Mouse (Mus musculus): Measurements from ENCODE around the gene Polm.
"Not testable (repeated sequence)": the region's sequence is repeated elsewhere in the genome, so short reads cannot be mapped to it uniquely, and the experiment has no call there.

Gene Polm

DNA sequence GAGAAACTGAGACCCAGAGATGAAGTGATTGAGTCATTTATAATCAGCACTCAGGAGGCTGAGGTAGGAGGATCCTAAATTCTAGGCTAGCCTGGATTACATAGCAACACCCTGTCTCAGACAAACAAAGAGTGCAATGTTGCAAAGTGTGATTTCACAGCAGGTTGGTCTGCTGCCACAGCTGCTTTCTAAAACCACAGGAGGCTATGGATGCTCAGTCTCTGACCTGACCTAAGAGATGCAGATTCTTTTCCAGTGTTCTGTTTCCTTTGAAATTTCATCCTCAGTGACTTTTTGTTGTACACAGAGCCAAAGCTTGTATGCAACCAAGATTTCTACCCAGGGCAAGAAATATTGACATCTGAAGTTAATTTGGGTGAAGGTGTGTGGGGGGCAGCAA lies 17.7 kb upstream of the Polm start:
- DNase-seq: no peak

DNA sequence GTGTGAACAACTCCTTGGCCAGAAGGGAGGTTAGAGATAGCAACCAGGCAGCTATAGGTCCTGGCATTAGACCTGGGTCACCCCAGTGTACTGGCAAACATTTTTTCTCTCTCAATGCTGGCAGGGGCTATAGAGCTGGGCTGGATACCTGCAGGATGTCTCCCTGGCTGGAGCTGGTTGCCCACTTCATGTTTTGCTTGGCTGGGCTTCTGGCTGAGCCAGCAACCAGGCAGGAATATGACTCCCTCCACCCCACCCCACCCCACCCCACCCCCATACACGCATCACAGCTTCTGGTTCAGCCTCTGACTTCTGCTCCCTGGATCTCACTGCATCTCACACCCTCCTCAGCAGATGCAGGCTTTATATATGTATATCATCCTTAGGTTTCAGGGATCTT lies 14.5 kb upstream of the Polm start:
- DNase-seq: peak; percentile 48

DNA sequence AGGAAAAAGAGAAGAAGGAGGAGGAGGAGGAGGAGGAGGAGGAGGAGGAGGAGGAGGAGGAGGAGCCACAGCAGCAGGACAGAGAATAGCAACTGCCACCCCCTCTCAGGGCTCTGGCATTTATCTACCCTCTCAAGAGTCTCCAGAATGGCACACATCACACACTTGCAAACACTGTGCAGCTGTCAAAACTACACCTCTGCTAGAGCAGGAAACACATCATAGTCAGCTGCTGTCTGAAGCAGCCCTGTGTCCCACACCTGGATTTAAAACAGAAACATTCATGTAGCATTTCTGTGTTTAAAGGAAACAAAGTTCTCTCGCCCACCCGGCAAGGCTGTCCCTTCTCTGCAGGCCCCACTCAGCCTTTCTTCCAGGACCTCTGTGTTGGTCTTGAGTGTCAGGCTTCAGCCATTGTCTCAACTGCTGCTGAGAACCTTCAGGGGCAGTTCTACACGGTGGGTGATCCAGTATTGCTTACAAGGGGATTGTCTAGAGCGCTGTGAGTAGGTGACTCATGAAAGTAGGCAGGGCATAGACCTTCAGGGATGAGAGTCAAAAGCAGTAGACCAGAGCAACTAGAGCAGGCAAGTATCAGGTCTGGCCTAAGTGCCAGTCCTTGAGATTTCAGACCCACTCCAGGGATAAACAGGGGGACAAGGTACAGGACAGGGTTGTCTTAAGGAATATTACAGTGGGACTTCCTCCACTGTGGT lies 13.4 kb upstream of the Polm start:
- DNase-seq: no peak

DNA sequence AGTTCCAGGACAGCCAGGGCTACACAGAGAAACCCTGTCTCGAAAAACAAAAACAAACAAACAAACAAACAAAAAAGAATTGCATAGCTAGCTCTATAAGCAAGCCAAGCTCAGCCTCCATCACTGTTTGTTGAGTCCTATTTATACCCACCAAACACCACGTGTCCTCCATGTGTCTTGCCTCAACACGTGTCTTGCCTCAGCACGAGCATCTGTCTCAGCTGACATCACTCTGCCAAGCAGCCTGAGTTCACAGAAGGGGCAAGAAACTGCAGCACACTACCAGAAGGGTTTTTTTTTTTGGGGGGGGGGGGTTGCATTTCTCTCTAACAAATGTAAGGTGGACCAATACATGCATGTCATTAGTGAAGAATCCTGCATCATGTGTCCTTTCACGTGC lies 12.6 kb upstream of the Polm start:
- no peak for DNase-seq

DNA sequence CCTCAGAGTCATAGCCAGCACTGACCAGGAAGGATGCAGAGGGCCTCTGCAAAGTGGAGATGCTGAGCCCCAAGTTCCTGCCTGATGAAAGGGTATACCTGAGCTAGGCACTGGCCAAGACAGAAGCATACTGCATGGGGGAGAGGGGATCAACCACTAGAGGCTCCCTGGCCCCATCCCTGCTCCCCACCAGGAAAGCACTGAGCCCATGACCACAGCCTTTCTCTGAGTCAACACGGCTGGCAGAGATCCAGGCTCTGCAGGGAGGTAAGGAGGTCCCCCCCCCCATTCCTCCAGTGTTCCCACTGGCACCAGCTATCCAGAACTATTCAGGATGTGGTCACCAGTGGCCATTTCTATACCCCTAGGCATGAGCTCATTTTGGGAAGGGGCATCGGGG lies 11.5 kb upstream of the Polm start:
- DNase-seq: no peak

DNA sequence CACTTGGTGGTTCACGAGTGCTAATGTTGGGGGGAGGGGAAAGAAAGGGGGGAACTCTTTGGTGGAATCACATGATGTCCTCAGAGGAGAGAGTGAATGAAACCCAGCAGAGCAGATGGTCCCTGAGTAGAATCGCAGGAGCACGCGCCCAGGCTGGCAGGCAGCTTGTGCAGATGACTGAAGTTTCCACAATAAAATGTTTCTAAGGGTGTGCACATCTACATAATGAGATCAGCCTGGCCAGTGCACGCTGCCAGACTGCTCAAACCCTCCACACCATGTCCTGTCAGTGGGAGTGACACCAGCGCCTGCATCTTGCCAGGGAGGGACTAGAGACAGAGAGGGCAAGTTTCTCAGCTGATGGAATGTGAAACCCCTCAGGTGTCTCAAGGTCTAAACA lies 10.9 kb upstream of the Polm start:
- DNase-seq: no peak

DNA sequence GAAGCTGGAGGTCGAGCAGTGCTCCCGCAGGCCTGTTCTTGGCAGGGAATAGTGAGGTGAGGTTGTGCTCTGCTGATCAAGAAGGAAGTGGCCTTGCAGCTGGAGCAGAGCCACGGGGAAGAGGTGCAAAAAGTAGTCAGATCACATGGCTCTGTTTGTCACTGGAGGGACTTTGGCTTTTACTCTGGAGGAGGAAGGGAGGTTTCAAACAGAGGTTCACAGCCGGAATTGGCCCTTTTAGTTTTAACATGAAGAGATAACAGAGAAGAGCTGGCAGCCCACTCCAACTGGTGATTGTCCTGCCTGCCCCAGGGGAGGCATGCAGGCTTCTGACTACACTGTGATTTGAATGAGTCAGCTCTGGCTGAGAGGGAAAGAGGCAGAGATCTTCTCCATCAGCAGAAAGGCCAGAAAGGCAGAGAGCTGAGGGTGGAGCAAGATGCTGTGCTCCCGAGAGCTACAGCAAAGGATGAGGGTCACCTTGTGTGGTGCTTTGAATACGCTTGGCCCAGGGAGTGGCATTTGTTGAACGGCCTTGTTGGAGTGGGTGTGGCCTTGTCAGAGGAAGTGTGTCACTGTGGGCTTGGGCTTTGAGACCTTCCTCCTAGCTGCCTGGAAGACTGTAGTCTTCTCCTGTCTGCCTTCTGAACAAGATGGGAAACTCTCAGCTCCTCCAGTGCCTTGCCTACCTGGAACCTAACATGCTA lies 9.0 kb upstream of the Polm start:
- peak; percentile 87 for DNase-seq

DNA sequence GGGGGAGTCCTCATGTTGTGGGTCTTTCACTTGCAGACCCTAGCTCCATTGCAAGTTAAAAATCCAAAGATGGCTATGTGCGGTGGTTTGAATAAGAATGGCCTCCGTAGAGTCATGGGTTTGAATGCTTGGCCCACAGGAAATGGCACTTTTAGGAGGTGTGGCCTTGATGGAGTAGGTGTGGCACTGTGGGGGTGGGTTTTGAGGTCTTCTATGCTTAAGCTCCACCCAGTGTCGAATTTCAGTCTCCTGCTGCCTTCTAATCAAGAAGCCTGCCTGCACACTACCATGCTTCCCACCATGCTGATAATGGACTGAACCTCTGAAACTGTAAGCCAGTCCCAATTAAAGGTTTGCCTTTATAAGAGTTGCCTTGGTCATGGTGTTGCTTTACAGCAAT lies 5.3 kb upstream of the Polm start:
- no peak for DNase-seq

DNA sequence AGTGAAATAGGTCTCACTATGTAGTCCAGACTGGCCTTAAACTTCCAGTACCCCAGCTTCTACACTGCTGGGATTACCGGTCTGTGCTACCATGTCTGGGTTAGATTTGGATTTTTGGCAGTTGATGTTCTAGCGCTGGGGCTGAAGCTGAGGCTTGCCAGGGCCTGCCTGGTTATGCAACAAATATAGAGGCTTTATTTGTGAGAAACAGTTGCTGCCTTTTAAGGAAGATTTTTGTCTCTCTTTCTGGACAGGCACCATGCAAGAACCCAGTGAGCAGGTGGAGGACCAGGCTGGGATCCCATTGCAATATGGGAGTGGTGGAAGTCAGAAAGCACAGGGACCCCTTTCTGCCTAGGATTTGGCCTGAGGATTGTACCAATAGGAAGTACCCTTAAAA lies 3.9 kb upstream of the Polm start:
- DNase-seq: no peak

DNA sequence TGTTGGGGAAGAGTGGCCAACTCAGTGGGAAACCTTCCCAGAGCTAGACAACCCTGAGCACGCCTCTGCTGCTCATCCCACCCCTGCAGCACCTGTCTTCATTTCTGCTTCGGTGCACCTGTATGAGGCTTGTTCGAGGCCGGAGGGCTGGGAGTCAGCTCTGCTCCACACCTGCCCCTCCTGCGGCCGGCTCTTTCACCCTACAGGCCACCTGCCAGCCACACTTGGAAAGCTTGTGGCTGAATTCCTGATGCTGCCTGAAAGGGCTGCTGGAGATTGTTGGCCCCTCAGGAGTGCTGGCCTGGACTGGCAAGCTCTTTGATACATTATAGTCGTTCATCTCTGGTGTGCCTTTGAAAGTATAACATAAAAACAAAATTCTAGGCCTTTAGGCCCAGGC lies 2.5 kb upstream of the Polm start:
- no peak for DNase-seq

DNA sequence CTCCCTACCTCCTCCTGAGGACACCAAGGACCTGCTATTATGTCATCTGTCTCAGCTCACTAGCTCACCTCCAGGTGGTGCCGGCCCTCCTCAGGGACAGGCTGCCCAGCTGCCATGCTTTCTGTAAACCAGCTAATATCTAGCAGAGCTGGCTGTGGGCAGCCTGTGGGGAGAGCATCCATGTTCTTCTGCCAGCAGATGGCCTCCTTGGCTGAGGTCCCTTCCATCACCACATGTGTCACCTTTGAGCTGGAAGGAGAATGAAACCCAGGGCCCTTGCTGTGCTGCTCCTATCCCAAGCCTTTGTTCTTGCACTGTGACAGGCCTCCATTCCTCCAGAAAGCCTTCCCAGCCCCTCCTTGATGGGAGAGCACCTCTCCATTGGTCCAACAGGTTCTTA lies 1.7 kb downstream of the Polm start:
- peak; percentile 38 for DNase-seq

DNA sequence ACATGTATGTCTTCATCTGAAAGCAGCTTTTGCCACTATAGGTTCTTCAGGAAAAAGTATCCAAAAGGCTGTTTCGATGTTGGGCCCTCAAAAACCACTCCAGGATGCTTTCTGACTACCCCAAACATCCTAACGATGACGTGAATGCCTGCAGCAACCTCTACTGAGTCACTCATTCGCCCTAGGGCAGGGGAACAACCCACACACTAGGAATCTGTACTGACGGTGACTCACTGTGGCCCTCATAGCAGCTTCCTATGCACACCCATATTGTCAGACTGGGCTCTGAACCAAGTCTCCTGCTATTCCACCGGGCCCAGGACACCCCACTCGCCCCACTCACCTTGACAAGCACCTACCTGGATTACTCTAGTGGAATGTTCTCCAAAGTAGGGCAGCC lies 2.8 kb downstream of the Polm start:
- no peak for DNase-seq

DNA sequence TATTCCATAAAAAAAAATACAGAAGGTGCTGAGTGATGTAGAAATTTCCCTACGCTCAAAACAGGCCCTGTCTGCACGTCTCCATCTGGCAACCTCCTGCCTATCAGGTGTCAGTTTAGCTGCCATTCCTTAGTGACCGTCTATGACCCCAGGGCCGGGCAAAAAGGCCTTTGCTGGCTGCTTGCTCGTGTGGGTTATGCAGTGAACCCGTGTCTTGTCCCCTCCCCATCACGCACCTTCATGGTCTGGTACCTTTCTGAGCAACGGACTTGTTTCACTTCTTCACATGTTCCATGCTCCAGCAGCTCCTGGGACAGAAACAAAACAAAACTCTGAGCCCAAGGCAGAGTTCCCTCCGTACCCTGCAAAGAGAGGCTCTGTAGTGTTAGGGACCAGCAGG lies 3.3 kb downstream of the Polm start:
- no peak for DNase-seq

DNA sequence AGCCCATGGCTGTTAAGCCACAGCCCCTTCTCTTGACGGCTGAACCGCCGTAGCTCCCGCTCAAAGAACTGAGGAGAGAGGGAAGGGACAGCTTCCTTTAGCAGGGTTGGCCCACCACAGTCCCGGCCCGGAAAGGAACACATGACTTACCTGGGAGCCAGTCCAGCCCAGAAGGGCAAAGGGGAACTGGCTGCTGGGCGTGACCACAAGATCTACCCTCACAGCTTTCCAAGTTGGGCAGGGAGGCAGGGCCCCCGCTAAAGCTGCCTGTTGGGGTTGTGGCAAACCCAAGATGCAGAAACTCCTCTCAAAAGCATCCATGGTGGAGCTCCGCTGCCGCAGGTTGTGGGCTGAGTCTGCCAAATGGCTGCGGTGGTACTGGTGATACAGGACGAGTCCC lies 8.5 kb downstream of the Polm start:
- no peak for DNase-seq

DNA sequence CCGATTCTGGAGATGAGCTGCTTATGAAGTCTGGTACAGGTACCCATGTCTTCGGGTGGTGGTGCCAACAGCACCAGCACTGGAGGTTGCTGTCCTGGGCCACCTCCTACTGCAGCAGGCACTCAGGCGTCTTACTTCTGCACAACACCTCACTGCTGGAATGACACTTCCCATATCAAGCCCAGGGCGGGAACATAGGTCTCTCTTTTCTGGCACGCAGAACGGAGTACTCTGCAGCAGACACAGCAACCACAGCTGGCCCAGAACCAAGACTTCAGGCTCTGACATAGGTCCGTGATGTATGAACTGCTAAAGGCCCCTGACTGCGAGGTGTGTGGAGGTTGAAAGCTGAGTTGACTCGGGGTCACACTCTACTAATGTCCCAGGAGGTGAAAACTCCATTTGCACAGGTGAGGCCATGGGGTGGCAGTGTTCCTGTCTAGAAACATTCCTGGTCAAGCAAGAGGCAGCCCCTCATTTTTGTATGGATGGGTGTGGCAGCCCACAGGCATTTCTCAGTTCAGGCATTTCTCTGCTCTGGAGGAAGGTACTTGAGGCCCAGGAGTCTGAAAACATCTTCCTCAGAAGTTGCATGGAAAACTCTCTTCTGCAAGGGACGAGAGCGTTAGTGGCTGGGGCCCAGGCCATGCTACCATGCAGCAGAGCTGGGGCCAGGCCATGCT lies 9.2 kb downstream of the Polm start:
- no peak for DNase-seq

DNA sequence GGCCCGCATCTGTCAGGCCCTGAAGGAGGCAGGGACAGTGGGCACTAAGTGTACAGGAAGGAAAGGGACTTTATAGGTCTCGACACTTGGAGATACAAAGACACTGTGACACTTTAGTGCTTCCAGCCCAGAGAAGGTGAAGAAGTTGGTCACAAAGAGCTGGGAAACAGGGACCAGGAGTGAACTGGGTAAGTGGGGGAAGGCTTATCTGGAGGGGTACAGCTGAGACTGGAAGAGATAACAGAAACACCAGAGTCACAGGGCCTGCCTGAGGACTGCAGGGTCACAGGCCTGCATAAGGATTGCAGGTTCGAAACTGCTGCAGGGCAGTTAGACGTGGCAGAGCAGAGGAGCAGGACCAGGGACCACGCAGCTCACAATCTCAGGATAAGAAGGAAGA lies 9.9 kb downstream of the Polm start:
- DNase-seq: no peak

DNA sequence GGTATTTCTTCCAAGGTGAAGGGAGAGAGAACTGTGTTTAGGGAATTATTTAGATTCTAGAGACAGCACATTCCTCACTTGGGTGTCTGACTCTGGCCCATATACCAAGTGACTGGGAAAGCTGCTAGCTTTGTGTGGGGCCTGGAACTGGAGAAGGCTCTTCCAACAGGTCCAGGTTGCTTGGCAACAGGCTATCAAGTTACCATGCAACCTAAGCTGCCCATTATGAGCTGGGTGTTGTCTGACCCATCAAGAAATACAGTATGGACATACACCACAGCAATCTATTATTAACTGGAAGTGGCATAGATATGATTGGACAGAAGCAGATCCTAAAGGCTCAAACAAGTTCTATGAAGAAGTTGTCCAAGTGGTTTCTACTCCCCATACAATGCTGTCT lies 12.4 kb downstream of the Polm start:
- no peak for DNase-seq

DNA sequence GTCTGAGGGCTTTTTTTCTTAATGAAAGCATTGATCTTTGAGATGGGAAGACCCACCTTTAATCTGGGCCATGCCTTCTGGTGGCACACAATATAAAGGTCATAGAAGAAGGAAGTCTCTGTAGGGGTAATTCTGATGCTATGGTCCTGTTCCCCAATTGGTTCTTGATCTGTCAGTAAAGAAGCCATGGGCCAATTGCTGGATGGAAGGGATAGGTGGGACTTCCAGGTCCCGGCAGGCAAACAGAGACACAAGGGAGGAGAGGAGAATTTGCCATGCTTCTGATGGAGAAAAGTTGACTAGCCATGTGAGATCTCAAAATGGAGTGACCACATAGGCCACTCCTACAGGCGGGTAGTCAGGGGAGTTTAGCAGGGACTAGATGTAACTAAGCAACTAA lies 18.6 kb downstream of the Polm start:
- DNase-seq: no peak

DNA sequence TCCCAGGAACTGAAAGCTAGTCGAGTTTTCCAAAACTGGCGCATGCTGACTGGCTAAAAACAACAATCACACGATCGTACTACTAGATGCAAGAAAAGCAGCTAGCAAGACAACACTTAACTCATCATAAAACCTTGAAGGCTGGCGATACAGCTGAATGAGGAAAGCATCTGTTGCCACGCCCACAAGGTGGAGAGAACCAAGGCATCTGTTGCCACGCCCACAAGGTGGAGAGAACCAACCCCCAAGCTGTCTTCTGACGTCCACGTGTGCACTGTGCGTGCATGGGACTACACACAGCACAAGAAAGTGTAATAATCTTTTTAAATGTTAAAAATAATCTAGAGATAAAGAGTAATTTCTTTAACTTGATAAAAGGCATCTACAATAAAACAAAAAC lies 24.4 kb downstream of the Polm start:
- DNase-seq: no peak

DNA sequence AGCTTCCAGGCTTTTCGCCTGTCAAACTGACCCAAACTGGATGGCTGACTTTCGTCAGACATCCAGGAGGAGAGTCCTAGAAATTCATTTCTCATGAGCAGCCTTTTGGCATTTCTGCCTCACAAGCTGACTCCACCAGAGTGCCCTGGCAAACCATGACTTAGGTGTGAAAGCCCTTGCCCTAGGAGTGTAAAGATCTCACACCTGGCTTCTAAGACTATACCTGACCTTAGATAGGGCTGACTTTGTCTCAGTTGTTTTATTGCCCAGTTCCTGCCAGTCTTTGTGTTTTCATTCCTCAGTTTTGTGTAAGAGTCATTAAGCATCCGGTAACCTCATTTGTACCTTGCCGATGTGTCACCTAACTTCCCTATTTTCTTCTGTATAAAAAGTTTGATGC lies 28.3 kb downstream of the Polm start:
- not testable (repeated sequence) for DNase-seq

DNA sequence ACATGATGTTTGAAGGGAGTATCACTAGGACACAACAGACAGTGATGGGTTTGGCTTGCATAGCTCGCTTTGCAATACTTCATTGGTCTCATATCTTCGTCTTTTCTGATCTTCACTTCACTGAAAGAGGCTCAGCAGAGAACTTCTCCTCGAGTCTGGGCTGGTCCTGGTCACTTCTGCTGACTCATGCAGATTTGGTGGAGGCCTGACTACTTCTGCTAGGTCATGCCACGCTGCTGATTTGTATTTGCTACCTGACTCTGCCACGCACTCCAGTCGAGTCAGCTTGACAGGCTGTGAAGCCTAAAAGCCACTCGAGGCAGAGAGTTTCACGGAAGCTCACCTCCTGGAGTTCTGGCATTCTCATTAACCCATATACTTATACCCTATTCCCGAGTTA lies 29.9 kb downstream of the Polm start:
- DNase-seq: no peak

DNA sequence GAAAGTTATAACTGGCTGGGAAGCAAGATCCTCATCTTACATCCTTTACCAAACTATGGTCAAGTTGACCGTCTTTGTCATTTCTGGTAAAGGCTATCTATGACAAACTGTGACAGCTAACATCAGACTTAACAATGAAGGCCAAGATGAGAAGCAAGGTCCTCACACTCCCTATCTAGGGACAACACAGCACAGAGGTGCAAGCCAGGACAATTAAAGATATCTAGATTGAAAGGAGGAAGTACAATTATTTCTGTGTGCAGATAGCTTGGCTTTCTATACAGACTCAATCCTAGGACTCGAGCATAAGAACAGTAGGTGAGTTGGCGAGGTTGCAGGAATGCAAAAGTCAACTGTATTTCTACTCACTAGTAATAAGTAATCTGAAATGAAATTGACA lies 32.1 kb downstream of the Polm start:
- DNase-seq: no peak

DNA sequence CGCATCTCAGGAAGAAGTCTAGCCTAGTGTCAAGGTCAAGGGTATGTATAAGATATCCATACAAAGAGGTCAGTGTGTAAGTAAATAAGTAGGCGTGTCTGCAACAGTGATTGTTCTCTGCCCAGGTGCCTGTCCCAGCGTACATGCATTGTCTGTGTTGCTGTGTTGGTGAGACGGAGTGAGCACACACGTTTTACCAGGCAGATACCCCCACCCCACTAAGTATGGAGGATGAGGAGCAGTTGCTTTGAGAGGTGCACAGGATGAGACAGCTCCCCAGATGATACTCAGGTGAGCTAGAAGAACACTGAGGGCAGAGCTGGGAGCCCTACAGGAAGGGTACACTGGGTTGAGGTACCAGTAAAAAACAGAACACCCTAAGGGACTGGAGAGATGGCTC lies 33.6 kb downstream of the Polm start:
- no peak for DNase-seq

DNA sequence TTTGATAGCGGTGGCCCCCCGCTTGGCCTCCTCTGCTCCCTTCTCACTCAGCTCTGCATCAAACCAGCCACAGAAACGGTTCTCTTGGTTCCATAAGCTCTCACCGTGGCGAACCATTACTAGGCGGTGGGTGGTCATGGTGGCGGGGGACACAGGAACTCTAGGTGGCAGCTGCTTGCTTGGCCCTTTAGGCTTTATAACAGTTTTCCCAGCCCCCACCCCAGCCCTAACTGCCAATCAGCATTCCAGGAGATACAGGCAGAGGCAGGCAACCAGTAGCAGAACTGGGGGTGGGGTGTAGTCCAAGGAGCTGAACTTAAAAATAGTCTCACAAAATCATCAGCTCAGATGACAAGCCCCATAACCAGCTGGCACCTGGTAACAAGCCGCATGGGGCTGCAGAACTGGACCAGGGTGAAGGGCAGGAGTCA lies 34.2 kb downstream of the Polm start, which contains the start of gene Pgam2:
Gene Pgam2 (minus strand): TSS at position 183 of the 431 bp plus-strand sequence.
- DNase-seq: peak; percentile 17

Data from kidney, postnatal 14 days (tissue).